Mouse (Mus musculus) lung, adult 2 months (tissue): Measurements from ENCODE around the gene Bcl3.

Experiments
- CTCF ChIP-seq: fragments of 200-500 bp; IDR thresholded peaks from 2 replicates; pipeline ENCODE4 v1.5.1; 2011; ENCODE audit warnings: mild to moderate bottlenecking, low read length, control low read depth; ENCODE audit not compliant: insufficient read depth
- POLR2A ChIP-seq: fragments of 200-500 bp; IDR thresholded peaks from 2 replicates; pipeline ENCODE4 v1.6.1; 2011; ENCODE audit warnings: low read depth, mild to moderate bottlenecking, control low read depth, low read length, borderline replicate concordance; ENCODE audit errors: extremely low read depth

GRCm38 (mm10) chr7:19818875-19819274 is 3.7 kb downstream of the Bcl3 start:
- TF ChIP-seq CTCF (no peak), POLR2A (no peak)
